Mouse (Mus musculus) lung, adult 10 weeks (tissue): ENCODE measurements around the gene C130032M10Rik. TPM values are rescaled to one million over a fixed set of nuclear protein-coding genes. Genes with fewer than 3 reads are reported as not detected.

Experiments
- polyA plus RNA-seq: library from polyadenylated mRNA; stranded (reverse); fragments of 350-450 nt; fragmentation: Illumina TruSeq; extraction: RNeasy Lipid Tissue Mini Kit (QIAGEN cat#74804); gene quantifications from one replicate; pipeline ENCODE4 v1.2.3, GENCODE M21; 2014; ENCODE audit warnings: low read depth, low replicate concordance; ENCODE audit not compliant: insufficient read depth

The C130032M10Rik gene
- polyA plus RNA-seq = not detected

DNA sequence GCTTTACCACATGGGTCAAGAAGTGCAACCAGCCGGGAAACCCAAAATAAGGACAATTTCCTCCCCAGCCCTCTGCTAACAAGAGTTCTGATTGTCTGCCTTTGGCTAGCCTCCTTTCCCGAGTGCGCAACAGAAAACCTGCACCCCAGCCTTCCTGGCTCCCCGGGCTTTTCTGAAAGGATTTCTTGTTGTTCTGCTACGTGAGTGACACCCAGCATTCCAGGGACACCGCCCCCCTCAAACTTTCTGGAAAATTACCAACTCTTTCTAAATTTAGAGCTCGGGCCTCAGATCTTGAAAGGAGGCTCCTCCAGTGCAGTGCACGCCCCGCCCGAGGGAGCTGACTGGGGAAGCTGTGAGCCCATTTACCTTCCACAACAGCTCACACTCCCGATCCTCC, at the start of gene C130032M10Rik:
Gene C130032M10Rik, plus strand, starts transcription at position 334 of the 400 bp plus-strand sequence.

DNA sequence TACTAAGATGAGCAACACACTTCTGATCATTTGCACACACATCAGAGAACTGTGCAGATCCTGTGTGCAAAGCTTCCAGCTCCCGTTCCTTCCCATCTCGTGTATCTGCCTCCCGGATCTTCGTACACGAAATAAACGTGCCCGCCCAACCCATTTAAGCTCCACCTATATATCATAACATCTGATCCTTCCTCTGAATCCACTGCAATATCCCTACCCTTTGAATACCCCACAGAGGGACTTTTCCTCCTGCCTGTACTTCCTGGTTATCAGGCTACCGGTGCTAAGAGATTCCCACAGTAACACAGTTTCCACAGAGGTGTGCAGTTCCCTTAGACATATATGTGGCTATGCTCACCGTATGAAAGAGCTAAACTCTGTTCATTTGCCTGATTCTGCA, 10.7 kb upstream of the C130032M10Rik start, which contains the start of gene Ccr4:
Gene Ccr4, minus strand, starts transcription at position 101 of the 400 bp plus-strand sequence.

DNA sequence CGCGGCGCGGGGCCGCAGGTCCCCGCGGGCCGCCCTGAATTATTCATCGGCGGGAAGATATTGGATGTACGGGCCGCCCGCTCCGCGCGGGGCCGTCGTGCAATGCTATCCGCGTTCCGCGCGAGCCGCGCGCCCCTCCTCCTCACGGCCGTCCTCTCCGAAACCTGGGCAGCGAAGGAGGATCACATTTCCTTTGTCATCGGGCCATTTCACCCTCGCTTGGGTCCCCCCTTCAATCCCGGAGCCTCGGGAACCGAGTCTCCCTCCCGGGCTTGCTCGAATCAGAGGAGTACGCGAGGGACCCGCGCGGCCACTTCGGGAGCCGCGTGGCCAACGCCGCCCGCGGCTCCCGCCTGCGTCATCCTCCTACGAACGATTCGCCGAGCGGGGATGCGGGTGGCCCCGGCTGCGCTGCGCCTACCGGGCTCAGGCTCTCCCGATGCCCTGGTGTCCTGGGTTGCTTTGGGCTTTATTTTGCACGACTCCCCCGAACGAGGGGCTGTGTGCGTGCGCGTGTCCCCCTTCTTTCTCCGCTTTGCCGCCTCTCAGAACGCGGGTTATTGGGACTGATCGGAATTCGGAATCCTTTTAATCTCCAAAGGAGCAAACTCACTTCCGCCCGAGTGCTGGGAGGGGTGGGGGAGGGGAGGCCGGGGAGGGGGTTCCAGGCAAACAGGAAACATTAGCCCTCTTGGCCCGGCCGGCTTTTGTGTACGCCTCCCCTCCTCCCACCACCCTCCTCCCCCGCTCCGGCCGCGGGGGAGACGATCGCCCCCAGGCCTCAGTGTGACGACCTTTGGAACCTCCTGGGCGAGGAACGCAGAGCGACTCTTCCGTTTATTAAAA, 48.5 kb downstream of the C130032M10Rik start, which contains the start of gene Trim71:
Gene Trim71, minus strand, starts transcription at position 609 of the 846 bp plus-strand sequence.

Other genes starting within 250 kb of the C130032M10Rik start
- gene Bcl2a1c, start 185.6 kb upstream of the C130032M10Rik start, polyA plus RNA-seq = not detected
- 64.5 TPM for gene Crtap, start 125.0 kb upstream of the C130032M10Rik start, polyA plus RNA-seq
- 11.0 TPM for gene Glb1, start 114.6 kb upstream of the C130032M10Rik start, polyA plus RNA-seq
- 1.1 TPM for gene Tmppe, start 114.6 kb upstream of the C130032M10Rik start, polyA plus RNA-seq
- 0.21 TPM for gene Ccr4, start 10.8 kb upstream of the C130032M10Rik start, polyA plus RNA-seq
- gene Trim71, start 48.7 kb downstream of the C130032M10Rik start, polyA plus RNA-seq = not detected
- gene Cnot10, start 124.5 kb downstream of the C130032M10Rik start, polyA plus RNA-seq = 19.4 TPM
- gene Dync1li1, start 173.1 kb downstream of the C130032M10Rik start, polyA plus RNA-seq = 20.0 TPM
- 60.5 TPM for gene Cmtm6, start 215.4 kb downstream of the C130032M10Rik start, polyA plus RNA-seq